ENCODE assay signal across 25 mouse cellular contexts in the genomic region with DNA sequence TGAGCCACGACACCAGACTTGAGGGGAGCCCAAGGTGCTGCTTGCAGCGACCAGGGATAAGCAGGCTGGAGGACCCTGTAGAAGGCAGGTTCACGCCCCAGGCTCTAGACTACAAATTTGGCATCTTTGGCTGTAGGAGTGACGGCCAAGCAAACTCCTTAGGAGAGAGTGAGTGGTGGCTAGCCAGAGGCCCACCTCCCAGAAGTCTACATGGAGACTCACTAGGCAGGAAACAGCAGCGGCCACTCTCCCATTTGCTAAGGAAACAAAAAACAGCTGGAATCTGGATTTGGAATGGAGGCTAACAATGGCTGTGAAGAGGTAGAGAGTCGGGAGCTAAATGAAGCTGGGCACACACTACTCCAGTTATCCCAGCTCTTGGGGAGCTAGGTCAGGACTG.
A peak's percentile ranks its signal among the peaks of the same experiment; 100 is the strongest.
DNase-seq lines count a peak whose midpoint lies in the region; ATAC-seq and TF ChIP-seq lines count a peak whose summit lies in the region.
"Had no signal": no experiment of that assay in that cellular context is flagged by ENCODE, and none has a peak within 500 bp of the region (broad histone marks: within the 10 kb centered on the region; RNA-seq: fewer than 3 reads in every experiment).

No protein-coding gene starts in this region.

- TF ChIP-seq CTCF in heart, adult 2 months (IDR thresholded peaks at IDR 0.05) = no peak
- no peak for TF ChIP-seq CTCF in stomach, postnatal 0 days (IDR thresholded peaks at IDR 0.05; ENCODE audit: low read depth)

- TF ChIP-seq EP300 in heart, adult 2 months (IDR thresholded peaks at IDR 0.05; ENCODE audit: insufficient read depth, low read depth, low read length) = no peak
- no peak for TF ChIP-seq EP300 in stomach, postnatal 0 days (optimal IDR thresholded peaks at IDR 0.05)

- no peak overlapping the region for H3K4me3 ChIP-seq in heart, embryonic 16.5 days (ENCODE audit: low read length)
- no peak overlapping the region for H3K4me3 ChIP-seq in heart, adult 2 months
- H3K4me3 ChIP-seq in midbrain, embryonic 10.5 days = no peak overlapping the region
- H3K4me3 ChIP-seq in midbrain, embryonic 14.5 days (replicated peaks; ENCODE audit: low read depth, low read length) = no peak overlapping the region
- no peak overlapping the region for H3K4me3 ChIP-seq in stomach, postnatal 0 days (ENCODE audit: low read depth, low read length)
- H3K4me3 ChIP-seq: forebrain, embryonic 13.5 days; heart, embryonic 12.5 days; layer of hippocampus, adult 2 months; left cerebral cortex, adult 2 months; limb, embryonic 15.5 days; liver, embryonic 13.5 days; midbrain, embryonic 12.5 days; neural tube, embryonic 13.5 days had no signal

- DNase-seq in embryo, embryonic 10.5 days (ENCODE audit: low spot score) = peak; percentile 44
- DNase-seq in embryo, embryonic 10 days (ENCODE audit: low spot score) = no peak
- DNase-seq in heart, adult 2 months = no peak
- DNase-seq in midbrain, embryonic 10.5 days (ENCODE audit: low spot score) = no peak
- DNase-seq in midbrain, embryonic 14.5 days = no peak
- DNase-seq in stomach, postnatal 0 days (ENCODE audit: low spot score) = no peak
- DNase-seq: adrenal gland, adult 8-10 months; cerebellum, adult 2 months; cerebellum, postnatal 14 days; gastrocnemius, postnatal 10 days; kidney, adult 11 months; liver, embryonic 13.5 days; lung, adult 18-20 months; right cerebral cortex, postnatal 4 days; thymus, postnatal 14 days had no signal

- no peak overlapping the region for H3K4me2 ChIP-seq in heart, embryonic 16.5 days (ENCODE audit: low read depth, low read length)
- H3K4me2 ChIP-seq in midbrain, embryonic 14.5 days (ENCODE audit: low read length) = no peak overlapping the region
- H3K4me2 ChIP-seq in stomach, postnatal 0 days (replicated peaks; ENCODE audit: low read depth) = no peak overlapping the region
- H3K4me2 ChIP-seq: forebrain, embryonic 13.5 days; heart, embryonic 12.5 days; hindbrain, embryonic 14.5 days; limb, embryonic 15.5 days; liver, embryonic 13.5 days; midbrain, embryonic 12.5 days; neural tube, embryonic 13.5 days had no signal

- H3K9me3 ChIP-seq in heart, embryonic 16.5 days (replicated peaks; ENCODE audit: control insufficient read depth, low read length) = no peaks in the 10 kb centered on the region
- H3K9me3 ChIP-seq in midbrain, embryonic 10.5 days (replicated peaks) = no peaks in the 10 kb centered on the region
- H3K9me3 ChIP-seq in midbrain, embryonic 14.5 days (ENCODE audit: control insufficient read depth, low read length) = no peaks in the 10 kb centered on the region
- H3K9me3 ChIP-seq in stomach, postnatal 0 days (ENCODE audit: control insufficient read depth, low read length) = no peaks in the 10 kb centered on the region
- H3K9me3 ChIP-seq: forebrain, embryonic 13.5 days; heart, embryonic 12.5 days; limb, embryonic 15.5 days; liver, embryonic 13.5 days; midbrain, embryonic 12.5 days; neural tube, embryonic 13.5 days had no signal

- peaks cover 57% of the 10 kb centered on the region for H3K4me1 ChIP-seq in heart, embryonic 16.5 days (ENCODE audit: control insufficient read depth, insufficient read depth, low read length)
- H3K4me1 ChIP-seq in heart, adult 2 months (ENCODE audit: control insufficient read depth, insufficient read depth, low read length) = peaks cover 10% of the 10 kb centered on the region
- peaks cover 76% of the 10 kb centered on the region for H3K4me1 ChIP-seq in midbrain, embryonic 10.5 days
- H3K4me1 ChIP-seq in midbrain, embryonic 14.5 days (ENCODE audit: control insufficient read depth, insufficient read depth, low read length) = peaks cover 31% of the 10 kb centered on the region
- peaks cover 9% of the 10 kb centered on the region for H3K4me1 ChIP-seq in stomach, postnatal 0 days (replicated peaks; ENCODE audit: control insufficient read depth, insufficient read depth)

- H3K9ac ChIP-seq in heart, embryonic 16.5 days (ENCODE audit: low read length) = 0 out of 2 replicates have a peak overlapping the region, but pooled peaks have one; percentile 23
- no peak overlapping the region for H3K9ac ChIP-seq in heart, adult 2 months (ENCODE audit: low read depth, low read length)
- no peak overlapping the region for H3K9ac ChIP-seq in midbrain, embryonic 14.5 days (replicated peaks; ENCODE audit: low read length)
- H3K9ac ChIP-seq in stomach, postnatal 0 days (ENCODE audit: low read length) = no peak overlapping the region
- H3K9ac ChIP-seq: forebrain, embryonic 13.5 days; heart, embryonic 12.5 days; hindbrain, embryonic 14.5 days; limb, embryonic 15.5 days; liver, embryonic 13.5 days; midbrain, embryonic 12.5 days; neural tube, embryonic 13.5 days had no signal

- WGBS in heart, embryonic 16.5 days = 66% methylated on average over 6 of the region's 6 CpGs
- 61% methylated on average over 6 of the region's 6 CpGs for WGBS in heart, adult 2 months
- 48% methylated on average over 6 of the region's 6 CpGs for WGBS in midbrain, embryonic 10.5 days
- WGBS in midbrain, embryonic 14.5 days = 51% methylated on average over 6 of the region's 6 CpGs
- 61% methylated on average over 6 of the region's 6 CpGs for WGBS in stomach, postnatal 0 days

- no peaks in the 10 kb centered on the region for H3K36me3 ChIP-seq in heart, embryonic 16.5 days (ENCODE audit: control insufficient read depth, insufficient read depth)
- H3K36me3 ChIP-seq in heart, adult 2 months (ENCODE audit: control insufficient read depth, insufficient read depth, low read length) = no peaks in the 10 kb centered on the region
- H3K36me3 ChIP-seq in midbrain, embryonic 10.5 days = no peaks in the 10 kb centered on the region
- no peaks in the 10 kb centered on the region for H3K36me3 ChIP-seq in midbrain, embryonic 14.5 days (ENCODE audit: control insufficient read depth, insufficient read depth, low read length)
- no peaks in the 10 kb centered on the region for H3K36me3 ChIP-seq in stomach, postnatal 0 days (ENCODE audit: control insufficient read depth, insufficient read depth, low read length)
- H3K36me3 ChIP-seq: heart, embryonic 12.5 days; limb, embryonic 15.5 days; liver, embryonic 13.5 days; midbrain, embryonic 12.5 days; neural tube, embryonic 13.5 days had no signal

- TF ChIP-seq POLR2A in heart, adult 2 months (IDR thresholded peaks at IDR 0.05; ENCODE audit: insufficient read depth, low read depth, low read length) = no peak

- intact Hi-C loops in heart, adult 2 months (cut with DNase I) = no loop called here

- ATAC-seq in heart, embryonic 16.5 days (replicated peaks; ENCODE audit: extremely low read depth, insufficient read depth, low FRiP score) = no peak
- ATAC-seq in midbrain, embryonic 14.5 days (ENCODE audit: low FRiP score, low TSS enrichment) = no peak
- ATAC-seq in stomach, postnatal 0 days (ENCODE audit: low FRiP score, low TSS enrichment) = no peak
- ATAC-seq: activated CD4-positive, CD25-positive, alpha-beta regulatory T cell, adult 4 months; forebrain, embryonic 13.5 days had no signal

- no peaks in the 10 kb centered on the region for H3K27me3 ChIP-seq in heart, embryonic 16.5 days (ENCODE audit: control insufficient read depth, insufficient read depth, low read length)
- H3K27me3 ChIP-seq in heart, adult 2 months (ENCODE audit: control insufficient read depth, insufficient read depth, low read length) = no peaks in the 10 kb centered on the region
- peaks cover 44% of the 10 kb centered on the region for H3K27me3 ChIP-seq in midbrain, embryonic 10.5 days (ENCODE audit: low read depth, poor library complexity, severe bottlenecking)
- peaks cover 5% of the 10 kb centered on the region for H3K27me3 ChIP-seq in midbrain, embryonic 14.5 days (ENCODE audit: control insufficient read depth, insufficient read depth, low read length)
- no peaks in the 10 kb centered on the region for H3K27me3 ChIP-seq in stomach, postnatal 0 days (ENCODE audit: control insufficient read depth, insufficient read depth, low read length)
- H3K27me3 ChIP-seq: heart, embryonic 12.5 days; limb, embryonic 15.5 days had no signal

- no peak overlapping the region for H3K27ac ChIP-seq in heart, embryonic 16.5 days (ENCODE audit: low read length)
- H3K27ac ChIP-seq in heart, adult 2 months = no peak overlapping the region
- H3K27ac ChIP-seq in midbrain, embryonic 10.5 days (replicated peaks) = 0 out of 2 replicates have a peak overlapping the region, but pooled peaks have one; percentile 4
- H3K27ac ChIP-seq in midbrain, embryonic 14.5 days (replicated peaks; ENCODE audit: low read depth, low read length) = no peak overlapping the region
- no peak overlapping the region for H3K27ac ChIP-seq in stomach, postnatal 0 days (replicated peaks)
- H3K27ac ChIP-seq: forebrain, embryonic 13.5 days; hindbrain, embryonic 14.5 days; layer of hippocampus, adult 2 months; left cerebral cortex, adult 2 months; limb, embryonic 15.5 days; liver, embryonic 13.5 days; midbrain, embryonic 12.5 days; neural tube, embryonic 13.5 days had no signal

- H3K79me2 ChIP-seq in heart, adult 2 months (replicated peaks; ENCODE audit: control insufficient read depth, insufficient read depth, low read length) = no peaks in the 10 kb centered on the region
